Mouse (Mus musculus): ENCODE measurements around the gene Abi3bp.

GRCm38 (mm10) chr16:56669520-56669919, 191.8 kb downstream of the Abi3bp start:
- TF ChIP-seq CTCF (IDR thresholded peaks at IDR 0.05; ENCODE audit: control insufficient read depth, insufficient read depth, low read length) (no peak), POLR2A (IDR thresholded peaks at IDR 0.05; ENCODE audit: borderline replicate concordance, control insufficient read depth, low read depth, low read length) (no peak)

Data from bone marrow, adult 2 months (tissue).